Mouse (Mus musculus): Measurements from ENCODE around the gene Kcna6.

DNA sequence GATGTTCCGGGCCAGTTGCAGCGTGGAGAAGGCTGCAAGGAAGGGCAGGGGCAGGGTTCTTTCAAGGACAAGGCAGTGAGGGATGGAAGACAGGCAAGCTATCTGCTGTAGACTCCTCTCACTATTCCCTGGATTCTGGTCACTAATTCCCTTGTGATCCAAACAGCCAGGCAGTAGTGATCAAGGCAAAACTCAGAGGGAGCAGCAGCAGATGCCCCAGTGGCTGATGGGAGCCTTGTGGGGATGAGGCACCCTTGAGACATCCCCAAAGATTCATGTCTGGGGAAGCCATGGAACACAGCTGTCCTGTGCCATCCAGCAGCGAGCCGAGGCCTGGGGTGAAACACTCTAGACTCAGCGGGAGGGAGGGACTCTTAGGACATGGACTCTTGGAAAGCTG, 40.5 kb downstream of the Kcna6 start:
- TF ChIP-seq GATA1 (IDR thresholded peaks at IDR 0.05; ENCODE audit: borderline replicate concordance, low read length) (no peak), FLI1 (IDR thresholded peaks at IDR 0.05; ENCODE audit: low read length) (no peak)

All from megakaryocyte, embryonic 14.5 days (primary cell).